Mouse (Mus musculus): ENCODE measurements at regions not wholly inside any gene's neighbourhood (a gene's known extent, or its start where the extent isn't known, plus 50 kb on each side); places are given as distances from the start of the nearest gene placed in this dataset.

DNA sequence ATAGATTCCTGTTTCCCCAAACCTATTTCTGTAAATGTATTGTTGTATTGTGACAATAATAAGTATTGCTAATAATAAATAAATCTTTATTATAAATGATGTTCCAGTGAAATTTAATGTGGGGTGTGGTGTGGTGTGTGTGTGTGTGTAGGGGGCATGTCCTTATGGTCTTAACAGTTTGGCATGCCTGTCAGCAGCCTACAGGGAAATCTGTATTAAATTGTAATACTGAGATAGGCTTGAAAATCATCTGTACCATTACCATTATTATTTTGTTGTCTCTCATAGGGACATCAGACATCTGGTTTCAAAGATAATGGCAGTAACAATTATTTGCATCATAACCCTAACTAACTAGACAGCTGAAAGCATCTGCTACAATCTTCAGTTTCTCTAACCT, 1253.0 kb downstream of the Pla2g4a start:
- no peak overlapping the region for H3K4me3 ChIP-seq (ENCODE audit: low read depth, low read length)
- DNase-seq (ENCODE audit: low spot score) (no peak), ATAC-seq (ENCODE audit: low FRiP score, low TSS enrichment) (no peak)
- no peaks in the 10 kb centered on the region for H3K36me3 ChIP-seq (ENCODE audit: control insufficient read depth, insufficient read depth, low read length)
- no peak overlapping the region for H3K27ac ChIP-seq (replicated peaks)
- TF ChIP-seq EP300 (optimal IDR thresholded peaks at IDR 0.05) (no peak), CTCF (IDR thresholded peaks at IDR 0.05; ENCODE audit: low read depth) (no peak)
- H3K9me3 ChIP-seq (ENCODE audit: control insufficient read depth, low read length), result no peaks in the 10 kb centered on the region
- H3K4me2 ChIP-seq (replicated peaks; ENCODE audit: low read depth), result no peak overlapping the region
- no peak overlapping the region for H3K9ac ChIP-seq (ENCODE audit: low read length)
- H3K27me3 ChIP-seq (ENCODE audit: control insufficient read depth, insufficient read depth, low read length), result no peaks in the 10 kb centered on the region
- H3K4me1 ChIP-seq (replicated peaks; ENCODE audit: control insufficient read depth, insufficient read depth), result no peaks in the 10 kb centered on the region

DNA sequence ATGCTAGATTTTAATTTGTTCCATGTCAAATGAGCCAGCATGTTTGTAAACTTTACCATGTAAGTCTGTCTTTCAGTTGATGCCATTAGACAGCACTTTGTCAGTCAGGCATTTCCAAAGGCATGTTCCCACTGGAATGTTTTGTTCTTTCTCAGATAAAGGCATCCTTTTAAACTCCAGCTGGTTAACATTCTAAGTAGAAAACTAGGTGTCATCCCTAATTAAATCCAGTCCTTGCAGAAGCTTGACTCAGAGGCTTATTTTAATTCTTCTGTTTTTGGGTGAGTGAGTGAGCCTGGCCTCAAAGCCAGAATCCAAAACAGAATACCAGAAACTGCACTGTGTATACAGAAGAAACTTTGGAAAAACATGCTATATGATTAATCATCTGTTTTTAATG, 1253.4 kb downstream of the Pla2g4a start:
- Histone ChIP-seq H3K27me3 (ENCODE audit: control insufficient read depth, insufficient read depth, low read length) (no peaks in the 10 kb centered on the region), H3K9ac (ENCODE audit: low read length) (no peak overlapping the region), H3K27ac (replicated peaks) (no peak overlapping the region), H3K4me3 (ENCODE audit: low read depth, low read length) (no peak overlapping the region), H3K4me1 (replicated peaks; ENCODE audit: control insufficient read depth, insufficient read depth) (no peaks in the 10 kb centered on the region), H3K4me2 (replicated peaks; ENCODE audit: low read depth) (no peak overlapping the region), H3K36me3 (ENCODE audit: control insufficient read depth, insufficient read depth, low read length) (no peaks in the 10 kb centered on the region), H3K9me3 (ENCODE audit: control insufficient read depth, low read length) (no peaks in the 10 kb centered on the region)
- TF ChIP-seq EP300 (optimal IDR thresholded peaks at IDR 0.05) (no peak), CTCF (IDR thresholded peaks at IDR 0.05; ENCODE audit: low read depth) (no peak)
- ATAC-seq (ENCODE audit: low FRiP score, low TSS enrichment), result no peak
- DNase-seq (ENCODE audit: low spot score), result no peak

DNA sequence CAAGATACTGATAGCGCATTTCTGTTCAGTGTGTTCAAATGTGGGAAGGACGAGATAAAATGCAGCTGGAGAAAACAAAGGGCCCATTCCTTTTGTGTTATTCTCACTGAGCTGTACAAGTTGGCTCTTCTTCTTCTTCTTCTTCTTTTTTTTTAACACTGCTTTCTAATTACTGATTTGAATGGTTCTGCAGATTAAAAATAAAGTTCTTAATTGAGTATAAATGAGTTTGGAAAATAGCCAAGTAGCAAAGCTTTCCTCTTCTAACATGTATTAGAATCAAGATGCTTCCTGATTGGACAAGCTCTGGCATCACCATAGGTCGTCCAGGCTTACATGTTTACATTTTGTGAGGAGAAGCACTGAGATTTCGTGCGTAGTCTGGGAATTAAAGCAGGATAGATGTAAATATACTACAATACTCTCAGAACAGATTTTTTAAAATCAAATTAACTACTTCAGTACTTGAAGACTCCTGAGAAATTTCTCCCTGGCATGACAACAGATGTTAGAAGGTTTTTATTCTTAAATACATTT, 1254.8 kb downstream of the Pla2g4a start:
- 38% methylated on average over 5 of the region's 5 CpGs for WGBS
- Histone ChIP-seq H3K4me1 (replicated peaks; ENCODE audit: control insufficient read depth, insufficient read depth) (no peaks in the 10 kb centered on the region), H3K27me3 (ENCODE audit: control insufficient read depth, insufficient read depth, low read length) (no peaks in the 10 kb centered on the region), H3K27ac (replicated peaks) (no peak overlapping the region), H3K9ac (ENCODE audit: low read length) (no peak overlapping the region), H3K4me2 (replicated peaks; ENCODE audit: low read depth) (no peak overlapping the region), H3K4me3 (ENCODE audit: low read depth, low read length) (no peak overlapping the region), H3K9me3 (ENCODE audit: control insufficient read depth, low read length) (no peaks in the 10 kb centered on the region), H3K36me3 (ENCODE audit: control insufficient read depth, insufficient read depth, low read length) (no peaks in the 10 kb centered on the region)
- no peak for TF ChIP-seq CTCF (IDR thresholded peaks at IDR 0.05; ENCODE audit: low read depth)
- DNase-seq (ENCODE audit: low spot score), result no peak
- ATAC-seq (ENCODE audit: low FRiP score, low TSS enrichment), result no peak

DNA sequence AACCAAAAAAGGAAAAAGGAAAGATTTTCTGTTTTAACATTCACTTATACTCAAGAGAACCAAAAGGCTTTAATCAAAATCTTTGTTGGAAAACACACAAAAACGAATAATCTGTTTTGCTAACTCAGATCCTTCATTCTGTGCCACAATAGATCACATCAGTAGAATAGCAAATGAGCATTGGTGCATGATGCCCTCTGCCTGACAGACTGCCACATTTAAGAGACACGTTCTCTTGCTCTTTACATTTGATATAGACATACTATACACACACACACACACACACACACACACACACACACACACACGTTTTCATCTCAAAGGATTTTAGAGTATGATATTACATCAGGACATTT, 1260.5 kb downstream of the Pla2g4a start:
- WGBS, result 50% methylated on average over 3 of the region's 3 CpGs
- Histone ChIP-seq H3K4me1 (replicated peaks; ENCODE audit: control insufficient read depth, insufficient read depth) (no peaks in the 10 kb centered on the region), H3K4me3 (ENCODE audit: low read depth, low read length) (no peak overlapping the region), H3K27ac (replicated peaks) (no peak overlapping the region), H3K9me3 (ENCODE audit: control insufficient read depth, low read length) (no peaks in the 10 kb centered on the region), H3K27me3 (ENCODE audit: control insufficient read depth, insufficient read depth, low read length) (no peaks in the 10 kb centered on the region), H3K36me3 (ENCODE audit: control insufficient read depth, insufficient read depth, low read length) (no peaks in the 10 kb centered on the region), H3K4me2 (replicated peaks; ENCODE audit: low read depth) (no peak overlapping the region), H3K9ac (ENCODE audit: low read length) (no peak overlapping the region)
- no peak for TF ChIP-seq CTCF (IDR thresholded peaks at IDR 0.05; ENCODE audit: low read depth)
- no peak for TF ChIP-seq EP300 (optimal IDR thresholded peaks at IDR 0.05)
- DNase-seq (ENCODE audit: low spot score) (no peak), ATAC-seq (ENCODE audit: low FRiP score, low TSS enrichment) (no peak)

DNA sequence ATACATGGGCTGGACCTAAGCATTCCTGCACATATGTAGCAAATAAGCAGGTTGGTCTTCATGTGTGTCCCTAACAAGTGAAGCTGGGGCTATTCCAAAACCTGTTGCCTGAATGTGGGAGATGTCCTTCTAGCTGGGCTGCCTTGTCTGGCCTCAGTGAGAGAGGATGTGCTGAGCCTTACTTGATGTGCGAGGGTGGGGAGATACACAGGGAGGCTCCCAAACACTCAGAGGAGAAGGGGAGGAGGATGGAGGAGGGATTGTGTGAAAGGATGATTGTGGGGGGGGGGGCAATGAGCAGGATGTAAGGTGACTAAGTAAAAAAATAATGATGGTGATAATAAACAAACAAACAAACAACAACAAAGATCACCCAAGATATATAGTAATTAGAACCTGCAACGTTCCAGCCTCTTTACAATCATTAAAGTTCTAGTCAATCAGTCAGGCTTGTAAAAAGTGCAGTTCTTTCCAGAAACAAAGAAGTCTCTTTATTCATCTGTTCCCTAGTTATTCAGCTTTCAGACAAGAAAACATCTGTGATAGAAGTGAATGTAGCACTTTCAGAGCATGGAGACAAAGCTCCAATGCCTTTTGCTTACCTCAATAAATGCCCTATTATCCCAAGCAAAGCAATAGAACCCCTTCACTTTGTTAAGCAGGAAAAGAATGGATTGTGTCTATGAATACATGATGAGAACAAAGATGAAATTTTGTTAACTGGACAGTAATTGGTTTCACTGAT, 1261.1 kb downstream of the Pla2g4a start:
- H3K27ac ChIP-seq (replicated peaks), result no peak overlapping the region
- no peaks in the 10 kb centered on the region for H3K4me1 ChIP-seq (replicated peaks; ENCODE audit: control insufficient read depth, insufficient read depth)
- WGBS, result 82% methylated on average over 2 of the region's 2 CpGs
- DNase-seq (ENCODE audit: low spot score) (no peak), ATAC-seq (ENCODE audit: low FRiP score, low TSS enrichment) (no peak)
- H3K4me2 ChIP-seq (replicated peaks; ENCODE audit: low read depth), result no peak overlapping the region
- H3K4me3 ChIP-seq (ENCODE audit: low read depth, low read length), result no peak overlapping the region
- no peaks in the 10 kb centered on the region for H3K9me3 ChIP-seq (ENCODE audit: control insufficient read depth, low read length)
- H3K9ac ChIP-seq (ENCODE audit: low read length), result no peak overlapping the region
- H3K36me3 ChIP-seq (ENCODE audit: control insufficient read depth, insufficient read depth, low read length), result no peaks in the 10 kb centered on the region
- H3K27me3 ChIP-seq (ENCODE audit: control insufficient read depth, insufficient read depth, low read length), result no peaks in the 10 kb centered on the region
- TF ChIP-seq CTCF (IDR thresholded peaks at IDR 0.05; ENCODE audit: low read depth), result no peak
- TF ChIP-seq EP300 (optimal IDR thresholded peaks at IDR 0.05), result no peak

DNA sequence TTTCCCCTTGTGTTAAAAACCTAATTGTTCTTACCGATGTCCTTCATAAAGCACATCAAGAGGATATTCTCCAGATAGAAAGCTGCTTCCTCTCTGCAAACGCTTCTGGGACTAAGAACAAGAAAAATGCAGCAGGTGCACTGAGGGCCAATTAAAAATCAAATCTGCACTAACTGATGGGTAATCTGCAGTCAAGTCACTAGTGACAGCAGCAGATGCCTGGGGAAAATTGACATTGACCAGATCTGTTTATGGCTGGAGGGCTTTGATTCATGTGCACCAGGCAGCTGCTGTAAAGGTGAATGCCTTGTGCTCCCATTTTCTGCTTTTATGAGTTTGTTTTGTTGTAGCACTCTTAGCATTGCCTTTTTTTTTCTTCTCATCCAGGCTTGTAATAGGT, 1271.0 kb downstream of the Pla2g4a start:
- Histone ChIP-seq H3K9me3 (ENCODE audit: control insufficient read depth, low read length) (no peaks in the 10 kb centered on the region), H3K27me3 (ENCODE audit: control insufficient read depth, insufficient read depth, low read length) (no peaks in the 10 kb centered on the region), H3K4me2 (replicated peaks; ENCODE audit: low read depth) (no peak overlapping the region), H3K36me3 (ENCODE audit: control insufficient read depth, insufficient read depth, low read length) (no peaks in the 10 kb centered on the region), H3K4me1 (replicated peaks; ENCODE audit: control insufficient read depth, insufficient read depth) (no peaks in the 10 kb centered on the region), H3K9ac (ENCODE audit: low read length) (no peak overlapping the region), H3K27ac (replicated peaks) (no peak overlapping the region), H3K4me3 (ENCODE audit: low read depth, low read length) (no peak overlapping the region)
- WGBS, result 69% methylated on average over 2 of the region's 2 CpGs
- TF ChIP-seq EP300 (optimal IDR thresholded peaks at IDR 0.05) (no peak), CTCF (IDR thresholded peaks at IDR 0.05; ENCODE audit: low read depth) (no peak)
- DNase-seq (ENCODE audit: low spot score), result no peak
- ATAC-seq (ENCODE audit: low FRiP score, low TSS enrichment), result no peak
